Mouse (Mus musculus): ENCODE results near the gene Ica1. TPM values are rescaled to one million over a fixed set of nuclear protein-coding genes. Genes with fewer than 3 reads are reported as not detected.

Gene Ica1
- total RNA-seq, 4 experiments from 2014 or later = 8.5 to 11.6 (median 10.6) TPM

Other genes with a start within 250 kb of the Ica1 start
- gene Nxph1, start 169.9 kb upstream of the Ica1 start, total RNA-seq (2022) = not detected

Measured in heart, adult 8-10 months (tissue).